Mouse (Mus musculus) forebrain, embryonic 14.5 days (tissue): ENCODE measurements around the gene C1ql4. TPM values are rescaled to one million over a fixed set of nuclear protein-coding genes. Genes with fewer than 3 reads are reported as not detected.

Experiments
- ATAC-seq: fragments of 200-750 bp; cut with Nextera tagmentation; 2 replicates; pipeline ENCODE4 v1.8.0; 2017; ENCODE audit warnings: mild to moderate bottlenecking, moderate library complexity
- DNase-seq: peaks from one replicate; pipeline ENCODE4 v3.0.0-alpha.2; 2015; ENCODE audit warnings: low spot score
- H3K27ac ChIP-seq: fragments of 300-500 bp; sonication (generic); 2 replicates; pipeline ENCODE4 v1.5.1; 2014; ENCODE audit warnings: low read depth, mild to moderate bottlenecking, control low read depth, low read length, moderate library complexity
- H3K27me3 ChIP-seq: fragments of 300-500 bp; sonication (generic); replicated peaks from 2 replicates; pipeline ENCODE4 v1.6.1; 2014; ENCODE audit warnings: low read length, control low read depth, mixed read lengths; ENCODE audit not compliant: control insufficient read depth, insufficient read depth
- H3K36me3 ChIP-seq: fragments of 300-500 bp; sonication (generic); 2 replicates; pipeline ENCODE4 v1.6.1; 2014; ENCODE audit warnings: low read length, control low read depth; ENCODE audit not compliant: control insufficient read depth, insufficient read depth
- H3K4me1 ChIP-seq: fragments of 300-500 bp; sonication (generic); 2 replicates; pipeline ENCODE4 v1.6.1; 2014; ENCODE audit warnings: antibody characterized with exemption, low read length, control low read depth; ENCODE audit not compliant: control insufficient read depth, insufficient read depth
- H3K4me2 ChIP-seq: fragments of 300-500 bp; sonication (generic); 2 replicates; pipeline ENCODE4 v1.6.1; 2014; ENCODE audit warnings: mild to moderate bottlenecking, control low read depth, low read length
- H3K4me3 ChIP-seq: fragments of 300-500 bp; sonication (generic); 2 replicates; pipeline ENCODE4 v1.5.1; 2014; ENCODE audit warnings: low read depth, low read length, control low read depth
- H3K9ac ChIP-seq: fragments of 300-500 bp; sonication (generic); 2 replicates; pipeline ENCODE4 v1.6.1; 2014; ENCODE audit warnings: mild to moderate bottlenecking, low read length, control low read depth, moderate library complexity
- H3K9me3 ChIP-seq: fragments of 300-500 bp; sonication (generic); replicated peaks from 2 replicates; pipeline ENCODE4 v1.6.1; 2016; ENCODE audit warnings: low read length, control low read depth, mixed read lengths; ENCODE audit not compliant: control insufficient read depth
- WGBS: fragments of 180-500 bp; shearing (Covaris S2); extraction: QIAGEN DNeasy Blood & Tissue Kit; methylation state at CpG from one replicate; pipeline ENCODE4 v1.1.7; 2014; 5-methylcytosine and 5-hydroxymethylcytosine counted together
- polyA plus RNA-seq: library from polyadenylated mRNA; unstranded; fragments of >200 nt; fragmentation: Nextera tagmentation; extraction: Ambion mirVana; gene quantifications from 2 replicates; pipeline ENCODE4 v1.2.1, GENCODE M21; 2014

Gene C1ql4
- polyA plus RNA-seq, 1 experiment from 2014 or later: not detected

GRCm38 (mm10) chr15:99095356-99095755 lies 7.7 kb upstream of the C1ql4 start:
- 0 out of 2 replicates have a peak overlapping the region, but pooled peaks have one; percentile 25 for H3K4me2 ChIP-seq
- peaks cover 54% of the 10 kb centered on the region for H3K27me3 ChIP-seq
- no peak overlapping the region for H3K9ac ChIP-seq
- H3K36me3 ChIP-seq: no peaks in the 10 kb centered on the region
- no peak for DNase-seq
- H3K4me3 ChIP-seq: no peak overlapping the region
- H3K27ac ChIP-seq: no peak overlapping the region
- 13% methylated on average over 6 of the region's 6 CpGs for WGBS
- H3K9me3 ChIP-seq: no peaks in the 10 kb centered on the region
- no peak for ATAC-seq
- peaks cover 37% of the 10 kb centered on the region for H3K4me1 ChIP-seq

GRCm38 (mm10) chr15:99094631-99095270 lies 7.1 kb upstream of the C1ql4 start:
- no peaks in the 10 kb centered on the region for H3K9me3 ChIP-seq
- ATAC-seq: peak; percentile 61
- peaks cover 37% of the 10 kb centered on the region for H3K4me1 ChIP-seq
- DNase-seq: peak; percentile 77
- H3K4me3 ChIP-seq: no peak overlapping the region
- no peak overlapping the region for H3K9ac ChIP-seq
- H3K27ac ChIP-seq: no peak overlapping the region
- H3K36me3 ChIP-seq: no peaks in the 10 kb centered on the region
- peak overlapping the region; percentile 25; the same call in 1 of the 2 replicates for H3K4me2 ChIP-seq
- H3K27me3 ChIP-seq: peaks cover 57% of the 10 kb centered on the region
- under 1% methylated on average over 27 of the region's 27 CpGs for WGBS

GRCm38 (mm10) chr15:99093291-99094258 lies 6.0 kb upstream of the C1ql4 start:
- Histone ChIP-seq H3K9ac (peak overlapping the region; percentile 66), H3K4me3 (peak overlapping the region; percentile 40), H3K27ac (0 out of 2 replicates have a peak overlapping the region, but pooled peaks have one; percentile 39), H3K9me3 (no peaks in the 10 kb centered on the region), H3K27me3 (peaks cover 61% of the 10 kb centered on the region), H3K36me3 (no peaks in the 10 kb centered on the region), H3K4me1 (peaks cover 36% of the 10 kb centered on the region), H3K4me2 (peak overlapping the region; percentile 86)
- peak; percentile 71 for DNase-seq
- 1% methylated on average over 56 of the region's 56 CpGs for WGBS
- ATAC-seq: peak; percentile 47

GRCm38 (mm10) chr15:99092870-99093269 lies 5.3 kb upstream of the C1ql4 start, which contains the start of gene Dnajc22:
Gene Dnajc22 (plus strand): TSS chr15:99093170.
- ATAC-seq (no peak), DNase-seq (no peak)
- Histone ChIP-seq H3K4me2 (peak within 1 kb of the TSS; percentile 86), H3K27me3 (peaks cover 62% of the 10 kb centered on the region), H3K4me1 (peaks cover 36% of the 10 kb centered on the region), H3K9me3 (no peaks in the 10 kb centered on the region), H3K36me3 (no peaks in the 10 kb centered on the region), H3K9ac (peak within 1 kb of the TSS; percentile 66), H3K4me3 (peak within 1 kb of the TSS; percentile 40), H3K27ac (0 out of 2 replicates have a peak within 1 kb of the TSS, but pooled peaks have one; percentile 39)
- 19% methylated on average over 8 of the region's 8 CpGs for whole genome bisulfite sequencing

GRCm38 (mm10) chr15:99089069-99089468 lies 1.5 kb upstream of the C1ql4 start:
- Histone ChIP-seq H3K9me3 (no peaks in the 10 kb centered on the region), H3K4me1 (peaks cover 9% of the 10 kb centered on the region), H3K9ac (no peak overlapping the region), H3K4me3 (no peak overlapping the region), H3K27ac (no peak overlapping the region), H3K27me3 (peaks cover 71% of the 10 kb centered on the region), H3K36me3 (no peaks in the 10 kb centered on the region), H3K4me2 (no peak overlapping the region)
- DNase-seq (no peak), ATAC-seq (no peak)
- WGBS: 9% methylated on average over 14 of the region's 14 CpGs

- Histone ChIP-seq H3K4me1 (peaks cover 7% of the 10 kb centered on the region), H3K27ac (no peak overlapping the region), H3K36me3 (no peaks in the 10 kb centered on the region), H3K9ac (peak overlapping the region; percentile 5; the same call in 1 of the 2 replicates), H3K9me3 (no peaks in the 10 kb centered on the region), H3K4me3 (peak overlapping the region; percentile 19; the same call in 1 of the 2 replicates), H3K4me2 (peak overlapping the region; percentile 40), H3K27me3 (peaks cover 72% of the 10 kb centered on the region)
- ATAC-seq (peak; percentile 79), DNase-seq (peak; percentile 82)
- under 1% methylated on average over 27 of the region's 27 CpGs for WGBS
Measured at GRCm38 (mm10) chr15:99088292-99088691, 675 bp upstream of the C1ql4 start.

- Histone ChIP-seq H3K9me3 (no peaks in the 10 kb centered on the region), H3K4me3 (no peak overlapping the region), H3K4me1 (peaks cover 7% of the 10 kb centered on the region), H3K4me2 (no peak overlapping the region), H3K36me3 (peaks cover 14% of the 10 kb centered on the region; the same call in 1 of the 2 replicates), H3K27me3 (peaks cover 59% of the 10 kb centered on the region), H3K9ac (no peak overlapping the region), H3K27ac (no peak overlapping the region)
- no peak for ATAC-seq
- DNase-seq: no peak
- 78% methylated on average over 4 of the region's 4 CpGs for WGBS
Measured at GRCm38 (mm10) chr15:99085997-99086396, 1.6 kb downstream of the C1ql4 start.

GRCm38 (mm10) chr15:99084618-99085017 lies 3.0 kb downstream of the C1ql4 start:
- H3K4me3 ChIP-seq: no peak overlapping the region
- H3K27me3 ChIP-seq: peaks cover 54% of the 10 kb centered on the region
- 7% methylated on average over 19 of the region's 19 CpGs for WGBS
- H3K4me1 ChIP-seq: peaks cover 7% of the 10 kb centered on the region
- ATAC-seq (no peak), DNase-seq (no peak)
- H3K36me3 ChIP-seq: peaks cover 16% of the 10 kb centered on the region; the same call in 1 of the 2 replicates
- no peaks in the 10 kb centered on the region for H3K9me3 ChIP-seq
- H3K27ac ChIP-seq: no peak overlapping the region
- H3K9ac ChIP-seq: no peak overlapping the region
- H3K4me2 ChIP-seq: no peak overlapping the region
